In genomic region chr15:103473769-103474168, GRCm38 (mm10) we compare ENCODE assay signal across 36 mouse cellular contexts. TPM values are rescaled to one million over a fixed set of nuclear protein-coding genes. Genes with fewer than 3 reads are reported as not detected.
"Had no signal": no experiment of that assay in that cellular context is flagged by ENCODE, and none has a peak within 500 bp of the region (broad histone marks: within the 10 kb centered on the region; RNA-seq: fewer than 3 reads in every experiment).

No protein-coding gene starts in this region.

- H3K4me3 ChIP-seq: embryonic facial prominence, embryonic 10.5 days; embryonic facial prominence, embryonic 12.5 days; embryonic facial prominence, embryonic 13.5 days; embryonic facial prominence, embryonic 15.5 days; erythroblast, embryonic 14.5 days; forebrain, embryonic 10.5 days; forebrain, embryonic 12.5 days; forebrain, embryonic 13.5 days; forebrain, embryonic 15.5 days; gastrocnemius, adult 2 months; heart, adult 2 months had no signal

- H3K9me3 ChIP-seq: embryonic facial prominence, embryonic 10.5 days; embryonic facial prominence, embryonic 12.5 days; embryonic facial prominence, embryonic 13.5 days; embryonic facial prominence, embryonic 15.5 days; forebrain, embryonic 10.5 days; forebrain, embryonic 12.5 days; forebrain, embryonic 13.5 days; forebrain, embryonic 15.5 days had no signal

- H3K4me1 ChIP-seq: embryonic facial prominence, embryonic 12.5 days; embryonic facial prominence, embryonic 15.5 days; forebrain, embryonic 12.5 days; forebrain, embryonic 13.5 days; forebrain, embryonic 15.5 days had no signal

- H3K27ac ChIP-seq: embryonic facial prominence, embryonic 10.5 days; embryonic facial prominence, embryonic 12.5 days; embryonic facial prominence, embryonic 13.5 days; embryonic facial prominence, embryonic 15.5 days; forebrain, embryonic 10.5 days; forebrain, embryonic 12.5 days; forebrain, embryonic 13.5 days; forebrain, embryonic 15.5 days; gastrocnemius, adult 2 months; heart, adult 2 months had no signal

- H3K36me3 ChIP-seq: embryonic facial prominence, embryonic 10.5 days; embryonic facial prominence, embryonic 12.5 days; embryonic facial prominence, embryonic 13.5 days; embryonic facial prominence, embryonic 15.5 days; forebrain, embryonic 10.5 days; forebrain, embryonic 12.5 days; forebrain, embryonic 15.5 days had no signal

- H3K27me3 ChIP-seq: embryonic facial prominence, embryonic 12.5 days; embryonic facial prominence, embryonic 13.5 days; embryonic facial prominence, embryonic 15.5 days; forebrain, embryonic 12.5 days; forebrain, embryonic 13.5 days; forebrain, embryonic 15.5 days had no signal

- H3K9ac ChIP-seq: embryonic facial prominence, embryonic 12.5 days; embryonic facial prominence, embryonic 13.5 days; embryonic facial prominence, embryonic 15.5 days; forebrain, embryonic 12.5 days; forebrain, embryonic 13.5 days; forebrain, embryonic 15.5 days; forebrain, postnatal 0 days had no signal

- ATAC-seq: forebrain, embryonic 13.5 days; forebrain, embryonic 14.5 days; forebrain, embryonic 15.5 days; forebrain, embryonic 16.5 days; forebrain, postnatal 0 days had no signal

- DNase-seq: cerebellum, adult 9-10 months; cerebellum, adult 9-11 months; cerebellum, postnatal 10 days; cerebellum, postnatal 14 days; cerebellum, postnatal 36 days; embryo, embryonic 11 days; forebrain, postnatal 0 days; gastrocnemius, adult 2 months; gastrocnemius, postnatal 10 days; gastrocnemius, postnatal 14 days; gastrocnemius, postnatal 25 days; gastrocnemius, postnatal 36 days; heart, adult 18-20 months; heart, adult 2 months had no signal

- H3K4me2 ChIP-seq: embryonic facial prominence, embryonic 12.5 days; embryonic facial prominence, embryonic 13.5 days; embryonic facial prominence, embryonic 15.5 days; forebrain, embryonic 12.5 days; forebrain, embryonic 13.5 days; forebrain, embryonic 15.5 days had no signal

RNA-seq across cellular contexts. Expression of gene Gtsf2, which starts 25.5 kb away (rescaled TPM):
- total RNA-seq: common myeloid progenitor, adult 5-6 weeks; forebrain, postnatal 0 days; gastrocnemius, adult 18-20 months; gastrocnemius, adult 2 months; gastrocnemius, adult 8-10 months; gastrocnemius, postnatal 10 days; gastrocnemius, postnatal 14 days; gastrocnemius, postnatal 25 days; gastrocnemius, postnatal 36 days; gastrocnemius, postnatal 4 days; heart, adult 18-20 months; heart, adult 2 months; heart, adult 8-10 months had no signal
- polyA plus RNA-seq: cortical plate, adult 2 months; embryonic facial prominence, embryonic 10.5 days; embryonic facial prominence, embryonic 11.5 days; embryonic facial prominence, embryonic 12.5 days; embryonic facial prominence, embryonic 13.5 days; embryonic facial prominence, embryonic 14.5 days; embryonic facial prominence, embryonic 15.5 days; erythroblast, embryonic 14.5 days; forebrain, embryonic 12.5 days; forebrain, embryonic 13.5 days; forebrain, embryonic 14.5 days; forebrain, embryonic 15.5 days; forebrain, embryonic 16.5 days; forebrain, postnatal 0 days; frontal cortex, adult 2 months; heart, adult 2 months had no signal

RNA-seq across cellular contexts. Expression of gene Gtsf1, which starts 43.5 kb away (rescaled TPM):
- total RNA-seq: common myeloid progenitor, adult 5-6 weeks; forebrain, postnatal 0 days; gastrocnemius, adult 18-20 months; gastrocnemius, adult 2 months; gastrocnemius, adult 8-10 months; gastrocnemius, postnatal 10 days; gastrocnemius, postnatal 14 days; gastrocnemius, postnatal 25 days; gastrocnemius, postnatal 36 days; gastrocnemius, postnatal 4 days; granulocyte monocyte progenitor cell, adult 5-6 weeks; heart, adult 18-20 months; heart, adult 2 months had no signal
- polyA plus RNA-seq: embryonic facial prominence, embryonic 10.5 days; embryonic facial prominence, embryonic 12.5 days; embryonic facial prominence, embryonic 13.5 days; embryonic facial prominence, embryonic 14.5 days; embryonic facial prominence, embryonic 15.5 days; erythroblast, embryonic 14.5 days; forebrain, embryonic 10.5 days; forebrain, embryonic 11.5 days; forebrain, embryonic 12.5 days; forebrain, embryonic 13.5 days; forebrain, embryonic 14.5 days; forebrain, embryonic 15.5 days; forebrain, embryonic 16.5 days; forebrain, postnatal 0 days had no signal
